Mouse (Mus musculus) CH12.LX (cell line): ENCODE measurements around the gene Ralb.

ENCODE experiments used
- CHD2 ChIP-seq: IDR thresholded peaks from 2 replicates; pipeline ENCODE4 v1.6.1; 2011; ENCODE audit warnings: low read length, improper control_type of control experiment
- CTCF ChIP-seq, 2 experiments: IDR thresholded peaks in 1 of 2; conservative IDR thresholded peaks in 1 of 2; 2 replicates each; pipeline ENCODE4 v1.5.1; 2011 to 2012; ENCODE audit warnings: low read depth in 2 of 2, low read length in 2 of 2, improper control_type of control experiment in 1 of 2, inconsistent platforms in 1 of 2, mild to moderate bottlenecking in 1 of 2, moderate library complexity in 1 of 2
- GABPA ChIP-seq: IDR thresholded peaks from 2 replicates; pipeline ENCODE4 v1.6.1; 2012; ENCODE audit warnings: low read depth, low read length, improper control_type of control experiment, inconsistent platforms; ENCODE audit not compliant: insufficient replicate concordance
- RAD21 ChIP-seq: IDR thresholded peaks from 2 replicates; pipeline ENCODE4 v1.6.1; 2011; ENCODE audit warnings: low read depth, mild to moderate bottlenecking, low read length, improper control_type of control experiment, moderate library complexity

DNA sequence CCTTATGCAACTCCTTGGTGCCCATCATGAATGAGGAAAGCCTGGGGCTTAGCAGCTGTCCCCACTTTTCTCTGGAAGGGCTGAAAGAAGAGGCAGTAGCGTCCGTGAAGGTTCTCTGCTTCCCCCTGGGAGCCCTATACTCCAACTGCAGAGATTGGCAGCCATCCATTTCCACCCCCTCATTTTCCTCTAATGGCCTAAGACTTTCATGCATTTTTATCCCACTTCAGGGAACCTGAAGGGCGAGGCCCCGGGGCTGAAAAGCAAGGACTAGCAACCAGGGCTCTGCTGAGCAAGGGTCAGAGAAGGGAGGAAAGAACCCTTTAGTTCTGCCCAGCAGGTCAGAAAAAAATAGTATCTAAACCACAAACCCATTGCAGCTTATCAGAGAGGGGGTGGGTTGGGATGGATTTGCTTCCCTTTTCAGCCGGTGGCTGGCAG is 20.4 kb upstream of the Ralb start:
- no peak for TF ChIP-seq RAD21
- no peak for TF ChIP-seq CTCF (conservative IDR thresholded peaks at IDR 0.05 in 1 of 2, IDR thresholded peaks at IDR 0.05 in 1 of 2; ENCODE audit: low read depth in 2 of 2, low read length in 2 of 2)
- no peak for TF ChIP-seq GABPA
- TF ChIP-seq CHD2 = no peak
